Mouse (Mus musculus) inflammation-experienced regulatory T-cells, adult 16 weeks (primary cell): ENCODE results near the gene Idh1. TPM values are rescaled to one million over a fixed set of nuclear protein-coding genes. Genes with fewer than 3 reads are reported as not detected.

Source experiments
- polyA plus RNA-seq: library from polyadenylated mRNA; unstranded; fragments of 100-300 nt; shearing (Covaris generic); gene quantifications from one replicate; pipeline ENCODE4 v1.2.1, GENCODE M21; 2017

Gene Idh1
- 16.9 TPM for polyA plus RNA-seq

DNA sequence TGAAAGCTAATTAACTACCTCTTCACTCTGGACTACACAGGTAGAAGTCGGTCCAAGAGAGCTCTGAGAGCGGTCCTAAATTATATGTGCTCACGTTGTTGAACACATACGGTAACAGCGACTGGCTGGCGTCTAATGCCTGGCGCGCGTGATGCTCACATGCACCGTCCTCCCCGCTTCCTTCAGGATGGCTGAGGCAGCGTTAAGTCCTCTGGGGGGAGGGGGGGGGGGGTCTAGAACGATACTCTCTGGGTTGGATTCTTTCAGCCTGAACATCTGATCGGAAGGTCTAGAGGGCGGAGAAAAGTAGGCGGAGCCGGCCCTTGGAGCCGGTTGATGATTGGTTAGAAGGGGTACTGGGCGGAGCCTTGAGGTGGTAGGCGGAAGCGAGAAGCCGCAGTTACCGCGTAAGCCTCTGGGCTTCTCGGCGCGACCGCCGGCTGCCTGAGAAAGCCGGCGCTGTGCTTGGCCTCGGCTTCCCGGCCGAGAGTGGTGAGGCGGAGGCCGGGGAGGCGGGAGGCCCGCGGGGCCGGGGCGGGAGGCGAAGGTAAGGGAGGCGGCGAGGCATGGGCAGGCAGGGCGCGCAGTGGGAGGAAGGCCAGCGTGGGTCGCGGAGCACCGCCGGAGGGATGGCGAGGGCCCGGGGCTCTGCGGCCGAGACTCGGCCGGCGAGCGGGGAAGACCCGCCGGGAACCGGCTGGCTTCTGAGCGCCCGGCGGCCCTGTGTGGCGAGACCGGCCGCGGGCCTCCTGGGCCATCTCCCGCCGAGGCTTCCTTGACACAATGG, at the start of gene Idh1, which contains the start of gene Pikfyve:
TSS of gene Idh1 (minus strand) at position 214 of the 787 bp plus-strand sequence.
TSS of gene Pikfyve (plus strand) at position 397 of the 787 bp plus-strand sequence.

DNA sequence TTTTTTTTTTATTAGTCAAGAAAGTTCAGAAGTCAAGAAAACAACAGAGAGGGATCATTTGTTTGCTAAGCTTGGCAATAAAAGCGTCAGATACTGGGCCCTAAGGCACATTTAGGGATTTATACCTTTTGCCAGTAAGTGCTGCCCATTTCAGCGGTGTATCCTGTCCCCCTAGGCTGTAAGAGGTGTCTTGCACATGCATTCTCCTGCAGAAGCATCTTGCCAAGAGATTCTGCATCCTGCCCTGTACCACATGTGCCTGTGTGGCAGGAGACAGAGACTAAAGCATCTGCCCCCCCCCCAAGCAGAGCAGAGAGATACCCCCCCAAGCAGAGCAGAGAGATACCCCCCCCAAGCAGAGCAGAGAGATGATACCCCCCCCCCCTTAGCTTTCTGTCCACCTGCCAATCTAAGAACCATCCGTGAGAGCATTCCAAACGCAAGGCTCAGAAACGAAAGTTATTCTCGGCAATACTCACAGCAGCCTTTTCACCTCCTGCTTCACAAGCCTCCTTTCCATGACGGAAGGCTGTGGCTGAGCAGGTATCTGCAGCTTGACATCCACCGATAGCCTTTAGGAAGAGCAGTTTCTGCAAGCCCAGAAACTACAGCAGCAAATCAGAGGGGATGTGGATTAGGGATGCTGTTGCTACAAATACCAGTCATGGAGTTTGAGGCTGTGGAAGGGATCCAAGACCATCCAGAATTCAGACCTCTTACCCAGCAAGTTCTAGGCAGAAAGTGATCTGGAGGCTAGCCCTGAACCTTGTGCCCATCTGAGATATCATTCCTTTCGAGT, 63.5 kb downstream of the Idh1 start, which contains the start of gene D630023F18Rik:
TSS of gene D630023F18Rik (minus strand) at position 641 of the 799 bp plus-strand sequence.

DNA sequence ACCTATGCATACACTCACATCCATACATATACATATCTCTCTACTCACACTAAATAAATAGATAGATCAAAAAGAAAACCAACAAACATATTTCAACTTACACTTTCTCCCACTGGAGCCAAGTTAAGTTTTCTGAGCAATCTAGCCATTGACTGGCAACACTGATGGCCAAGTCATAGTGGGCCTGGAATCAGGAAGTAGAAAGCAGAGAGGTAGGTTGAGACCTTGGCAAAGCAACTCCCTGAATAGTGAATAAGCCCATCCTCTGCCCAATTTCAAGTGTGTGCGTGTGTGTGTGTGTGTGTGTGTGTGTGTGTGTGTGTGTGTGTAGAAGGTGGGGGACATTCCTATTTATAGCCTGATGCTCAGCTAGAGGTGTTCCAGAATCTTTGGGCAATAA, 66.9 kb downstream of the Idh1 start, which contains the start of gene Gm28845:
TSS of gene Gm28845 (minus strand) at position 121 of the 400 bp plus-strand sequence.

Other genes with a start within 250 kb of the Idh1 start
- 14.8 TPM for gene Plekhm3, start 229.7 kb downstream of the Idh1 start, polyA plus RNA-seq
- gene Akr1cl, start 153.7 kb downstream of the Idh1 start, polyA plus RNA-seq, result 0.23 TPM
- gene Cryge, start 135.4 kb downstream of the Idh1 start, polyA plus RNA-seq, result not detected
- not detected for gene Crygd, start 123.0 kb downstream of the Idh1 start, polyA plus RNA-seq
- gene Crygc, start 112.8 kb downstream of the Idh1 start, polyA plus RNA-seq, result not detected
- gene Crygb, start 104.2 kb downstream of the Idh1 start, polyA plus RNA-seq, result not detected
- not detected for gene Cryga, start 83.1 kb downstream of the Idh1 start, polyA plus RNA-seq
- gene Gm28845, start 66.9 kb downstream of the Idh1 start, polyA plus RNA-seq, result not detected
- gene D630023F18Rik, start 63.3 kb downstream of the Idh1 start, polyA plus RNA-seq, result not detected
- gene Pikfyve, start 183 bp upstream of the Idh1 start, polyA plus RNA-seq, result 32.1 TPM
- not detected for gene Pth2r, start 95.6 kb upstream of the Idh1 start, polyA plus RNA-seq